Mouse (Mus musculus): Measurements from ENCODE around the gene Ddo.

The Ddo gene

DNA sequence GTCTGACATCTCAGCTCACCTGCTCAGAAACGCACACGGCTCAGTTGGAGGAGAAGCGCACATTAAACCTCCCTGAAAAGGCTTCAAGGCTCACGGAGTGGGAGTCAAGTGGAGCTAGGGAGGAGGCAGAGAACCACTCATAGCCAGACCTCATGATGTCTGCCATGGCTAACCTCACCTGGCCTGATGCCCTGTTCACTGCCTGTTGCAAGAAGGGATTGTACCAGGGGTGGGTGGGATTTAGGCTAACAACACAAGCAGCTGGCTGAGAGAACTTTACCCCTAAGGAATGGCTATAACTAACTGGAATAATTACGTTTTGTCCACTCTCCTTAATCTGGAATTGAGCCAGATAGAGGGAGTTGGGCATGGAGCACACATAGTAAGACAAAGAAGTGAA lies 646 bp downstream of the Ddo start:
- Histone ChIP-seq H3K36me3 (ENCODE audit: insufficient read depth, low read length) (no peaks in the 10 kb centered on the region), H3K4me3 (replicated peaks; ENCODE audit: low read length) (no peak overlapping the region), H3K4me1 (replicated peaks; ENCODE audit: low read depth, low read length) (no peaks in the 10 kb centered on the region; the same call in 1 of the 2 replicates), H3K27me3 (ENCODE audit: insufficient read depth, low read length) (no peaks in the 10 kb centered on the region), H3K9me3 (ENCODE audit: low read length) (peaks cover 9% of the 10 kb centered on the region; the same call in 1 of the 2 replicates)
- TF ChIP-seq POU5F1 (IDR thresholded peaks at IDR 0.05; ENCODE audit: borderline replicate concordance, low read length) (no peak), CTCF (conservative IDR thresholded peaks at IDR 0.05; ENCODE audit: low read length) (no peak), NANOG (IDR thresholded peaks at IDR 0.05; ENCODE audit: borderline replicate concordance, low read length) (no peak)

DNA sequence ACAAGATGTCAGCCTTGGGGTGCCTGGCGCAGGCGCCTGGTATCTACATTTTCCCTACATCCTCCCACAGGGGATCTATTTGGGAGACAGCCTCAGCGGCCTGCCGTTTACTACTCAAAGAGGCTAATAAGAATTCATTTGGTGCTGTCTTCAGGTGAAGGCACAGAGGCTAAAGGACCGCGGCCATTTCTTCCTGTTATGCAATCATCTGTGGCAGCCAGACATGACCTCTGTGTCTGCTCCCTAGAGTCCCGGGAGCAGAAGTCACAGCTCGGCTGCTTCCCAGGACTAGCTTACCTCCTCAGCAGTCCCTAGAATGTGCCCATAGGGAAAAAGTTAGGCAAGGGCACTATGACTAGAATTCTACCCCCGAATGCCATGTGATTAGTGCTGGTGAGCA lies 1.1 kb downstream of the Ddo start:
- Histone ChIP-seq H3K4me1 (replicated peaks; ENCODE audit: low read depth, low read length) (no peaks in the 10 kb centered on the region; the same call in 1 of the 2 replicates), H3K4me3 (replicated peaks; ENCODE audit: low read length) (no peak overlapping the region), H3K9me3 (ENCODE audit: low read length) (peaks cover 9% of the 10 kb centered on the region; the same call in 1 of the 2 replicates), H3K36me3 (ENCODE audit: insufficient read depth, low read length) (no peaks in the 10 kb centered on the region), H3K27me3 (ENCODE audit: insufficient read depth, low read length) (no peaks in the 10 kb centered on the region)
- no peak for TF ChIP-seq POU5F1 (IDR thresholded peaks at IDR 0.05; ENCODE audit: borderline replicate concordance, low read length)
- TF ChIP-seq NANOG (IDR thresholded peaks at IDR 0.05; ENCODE audit: borderline replicate concordance, low read length), result no peak
- no peak for TF ChIP-seq CTCF (conservative IDR thresholded peaks at IDR 0.05; ENCODE audit: low read length)

DNA sequence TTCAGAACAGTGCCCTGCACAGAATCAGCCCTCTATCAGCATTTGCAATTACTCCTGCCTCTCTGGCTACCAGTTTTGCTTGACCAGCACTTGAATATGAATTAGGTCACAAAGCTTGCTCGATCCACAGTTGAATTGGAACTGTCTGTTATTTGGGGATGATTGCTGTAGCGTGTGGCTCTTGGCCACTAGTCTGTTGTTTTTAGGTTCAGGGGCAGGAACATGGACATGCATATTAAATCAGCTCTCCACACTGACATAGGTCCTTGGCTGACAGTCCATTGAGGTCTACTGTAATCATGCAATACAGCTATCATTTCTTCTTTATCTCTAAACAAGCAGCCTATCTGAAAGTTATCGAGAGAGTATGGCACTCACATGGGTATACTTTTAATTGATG lies 2.3 kb downstream of the Ddo start:
- H3K4me3 ChIP-seq (replicated peaks; ENCODE audit: low read length), result no peak overlapping the region
- TF ChIP-seq POU5F1 (IDR thresholded peaks at IDR 0.05; ENCODE audit: borderline replicate concordance, low read length), result no peak
- TF ChIP-seq NANOG (IDR thresholded peaks at IDR 0.05; ENCODE audit: borderline replicate concordance, low read length), result no peak
- TF ChIP-seq CTCF (conservative IDR thresholded peaks at IDR 0.05; ENCODE audit: low read length), result no peak
- peaks cover 9% of the 10 kb centered on the region; the same call in 1 of the 2 replicates for H3K9me3 ChIP-seq (ENCODE audit: low read length)
- H3K4me1 ChIP-seq (replicated peaks; ENCODE audit: low read depth, low read length), result no peaks in the 10 kb centered on the region; the same call in 1 of the 2 replicates
- no peaks in the 10 kb centered on the region for H3K27me3 ChIP-seq (ENCODE audit: insufficient read depth, low read length)
- H3K36me3 ChIP-seq (ENCODE audit: insufficient read depth, low read length), result no peaks in the 10 kb centered on the region

DNA sequence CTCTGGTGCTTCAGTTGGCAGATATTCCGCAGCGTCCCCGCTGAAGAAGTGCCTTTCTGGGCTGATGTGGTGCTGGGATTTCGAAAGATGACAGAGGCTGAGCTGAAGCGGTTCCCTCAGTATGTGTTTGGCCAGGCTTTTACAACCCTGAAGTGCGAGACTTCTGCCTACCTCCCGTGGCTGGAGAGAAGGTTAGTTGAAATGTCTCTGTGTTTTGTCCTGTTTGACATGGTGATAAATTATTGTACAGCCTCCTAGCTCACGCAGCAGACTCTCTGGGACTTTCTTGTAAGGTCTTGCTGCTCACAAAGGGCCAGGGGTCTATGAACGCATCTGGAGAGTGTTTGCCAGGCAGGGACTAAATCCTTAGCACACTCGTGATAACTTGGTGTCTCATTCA lies 7.5 kb downstream of the Ddo start:
- TF ChIP-seq NANOG (IDR thresholded peaks at IDR 0.05; ENCODE audit: borderline replicate concordance, low read length) (no peak), POU5F1 (IDR thresholded peaks at IDR 0.05; ENCODE audit: borderline replicate concordance, low read length) (no peak), CTCF (conservative IDR thresholded peaks at IDR 0.05; ENCODE audit: low read length) (no peak)
- no peaks in the 10 kb centered on the region for H3K36me3 ChIP-seq (ENCODE audit: insufficient read depth, low read length)

DNA sequence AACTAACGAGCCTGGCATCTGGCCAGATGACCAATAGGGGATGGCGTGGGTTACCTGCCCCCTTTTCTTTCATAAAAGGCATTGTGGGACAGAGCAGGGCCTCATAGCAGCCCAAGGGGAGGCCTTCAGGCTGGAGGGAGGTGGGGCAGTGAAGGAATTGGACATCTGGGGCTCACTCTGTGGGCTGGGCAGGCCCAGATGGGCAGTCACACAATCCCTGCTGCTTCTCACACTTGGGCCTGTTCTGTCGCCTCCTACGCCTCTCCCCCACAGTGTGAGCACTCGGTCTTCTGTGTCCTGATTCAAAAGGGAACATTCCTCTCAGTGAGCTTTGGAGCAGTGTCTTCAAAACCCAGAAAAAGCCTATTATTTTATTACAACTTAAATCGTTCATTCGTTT lies 8.5 kb downstream of the Ddo start:
- Histone ChIP-seq H3K36me3 (ENCODE audit: insufficient read depth, low read length) (no peaks in the 10 kb centered on the region), H3K27me3 (ENCODE audit: insufficient read depth, low read length) (peaks cover 10% of the 10 kb centered on the region)

More for the DNA sequence above, 7.5 kb downstream of the Ddo start:
- no peak overlapping the region for H3K4me3 ChIP-seq (replicated peaks; ENCODE audit: low read length)
- peaks cover 36% of the 10 kb centered on the region for H3K4me1 ChIP-seq (replicated peaks; ENCODE audit: low read depth, low read length)
- peaks cover 8% of the 10 kb centered on the region for H3K27me3 ChIP-seq (ENCODE audit: insufficient read depth, low read length)
- H3K9me3 ChIP-seq (ENCODE audit: low read length), result no peaks in the 10 kb centered on the region

DNA sequence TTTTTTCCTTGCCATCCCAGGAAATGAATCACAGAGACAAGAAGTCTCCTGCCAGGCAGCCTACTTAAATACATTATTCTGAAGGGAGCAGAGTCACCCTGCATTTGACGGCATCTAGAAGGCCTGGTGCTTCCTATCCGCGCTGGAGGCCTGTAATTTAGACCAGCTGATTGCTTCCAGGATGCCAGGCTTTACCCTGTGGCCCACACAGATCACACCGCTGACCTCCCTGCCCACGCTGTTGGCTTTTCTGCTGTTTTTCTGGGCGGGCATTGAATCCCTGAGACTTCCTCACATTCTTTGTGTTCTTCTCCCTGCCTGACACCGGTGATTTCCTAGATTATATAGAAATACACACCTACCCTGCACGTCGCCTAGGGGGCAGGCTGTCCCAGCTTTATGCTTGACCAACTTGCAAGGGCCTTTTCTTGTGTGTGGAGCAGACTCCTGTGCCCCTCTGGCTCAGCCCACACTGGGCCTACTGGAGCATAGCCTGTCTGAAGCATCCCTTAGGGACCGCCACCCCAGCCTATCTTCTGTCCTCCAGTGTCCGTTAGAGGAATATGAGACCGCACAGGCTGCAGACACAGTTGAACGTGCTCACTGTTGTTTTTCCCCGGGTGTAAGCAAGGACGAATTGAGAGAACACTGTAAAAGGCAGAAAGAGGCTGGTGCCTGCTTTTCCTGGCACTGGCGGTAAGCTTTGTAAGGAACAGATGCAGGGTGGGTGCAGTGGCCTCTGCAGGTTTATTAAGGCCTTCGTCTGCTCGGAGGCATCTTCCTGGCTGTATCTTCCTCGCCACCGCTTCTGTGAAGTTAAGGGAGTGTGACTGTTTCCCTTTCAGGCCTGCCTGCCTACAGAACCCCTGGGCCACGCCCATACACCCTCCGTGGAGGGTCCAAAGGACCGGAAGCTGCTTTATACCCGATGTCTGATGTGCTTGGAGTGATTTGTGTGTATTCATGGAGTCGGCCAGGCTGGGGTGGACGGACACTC lies 9.3 kb downstream of the Ddo start:
- TF ChIP-seq NANOG (IDR thresholded peaks at IDR 0.05; ENCODE audit: borderline replicate concordance, low read length) (no peak), POU5F1 (IDR thresholded peaks at IDR 0.05; ENCODE audit: borderline replicate concordance, low read length) (no peak), CTCF (conservative IDR thresholded peaks at IDR 0.05; ENCODE audit: low read length) (no peak)
- peaks cover 10% of the 10 kb centered on the region for H3K27me3 ChIP-seq (ENCODE audit: insufficient read depth, low read length)
- H3K4me3 ChIP-seq (replicated peaks; ENCODE audit: low read length), result peak overlapping the region; percentile 57
- peaks cover 36% of the 10 kb centered on the region for H3K4me1 ChIP-seq (replicated peaks; ENCODE audit: low read depth, low read length)
- peaks cover 3% of the 10 kb centered on the region; the same call in 1 of the 2 replicates for H3K9me3 ChIP-seq (ENCODE audit: low read length)
- H3K36me3 ChIP-seq (ENCODE audit: insufficient read depth, low read length), result no peaks in the 10 kb centered on the region

More for the DNA sequence above, 8.5 kb downstream of the Ddo start:
- H3K9me3 ChIP-seq (ENCODE audit: low read length), result peaks cover 3% of the 10 kb centered on the region; the same call in 1 of the 2 replicates
- TF ChIP-seq POU5F1 (IDR thresholded peaks at IDR 0.05; ENCODE audit: borderline replicate concordance, low read length), result no peak
- no peak overlapping the region for H3K4me3 ChIP-seq (replicated peaks; ENCODE audit: low read length)
- H3K4me1 ChIP-seq (replicated peaks; ENCODE audit: low read depth, low read length), result peaks cover 36% of the 10 kb centered on the region

DNA sequence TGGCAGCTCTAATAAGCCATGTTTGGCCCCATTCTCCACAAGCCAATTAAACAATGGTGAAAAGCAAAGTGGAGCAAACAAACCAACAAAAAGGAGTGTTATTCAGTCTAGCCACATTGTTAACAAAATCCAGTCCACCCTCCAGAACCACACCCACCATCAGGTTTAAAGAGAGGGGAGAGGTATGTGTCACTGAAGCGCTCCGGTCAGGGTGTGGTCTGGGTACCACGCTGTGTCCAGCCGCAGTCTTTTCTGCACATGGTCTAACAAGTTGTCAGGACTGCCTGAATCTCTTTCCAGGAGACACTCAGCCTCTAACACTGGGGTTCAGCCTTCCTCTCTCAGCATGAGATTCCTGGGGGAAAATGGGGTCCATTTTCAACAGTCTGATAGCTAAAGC lies 10.6 kb downstream of the Ddo start:
- Histone ChIP-seq H3K36me3 (ENCODE audit: insufficient read depth, low read length) (no peaks in the 10 kb centered on the region), H3K4me3 (replicated peaks; ENCODE audit: low read length) (0 out of 2 replicates have a peak overlapping the region, but pooled peaks have one; percentile 10), H3K9me3 (ENCODE audit: low read length) (peaks cover 6% of the 10 kb centered on the region), H3K27me3 (ENCODE audit: insufficient read depth, low read length) (peaks cover 10% of the 10 kb centered on the region), H3K4me1 (replicated peaks; ENCODE audit: low read depth, low read length) (peaks cover 36% of the 10 kb centered on the region)
- TF ChIP-seq POU5F1 (IDR thresholded peaks at IDR 0.05; ENCODE audit: borderline replicate concordance, low read length) (no peak), NANOG (IDR thresholded peaks at IDR 0.05; ENCODE audit: borderline replicate concordance, low read length) (no peak), CTCF (conservative IDR thresholded peaks at IDR 0.05; ENCODE audit: low read length) (no peak)

DNA sequence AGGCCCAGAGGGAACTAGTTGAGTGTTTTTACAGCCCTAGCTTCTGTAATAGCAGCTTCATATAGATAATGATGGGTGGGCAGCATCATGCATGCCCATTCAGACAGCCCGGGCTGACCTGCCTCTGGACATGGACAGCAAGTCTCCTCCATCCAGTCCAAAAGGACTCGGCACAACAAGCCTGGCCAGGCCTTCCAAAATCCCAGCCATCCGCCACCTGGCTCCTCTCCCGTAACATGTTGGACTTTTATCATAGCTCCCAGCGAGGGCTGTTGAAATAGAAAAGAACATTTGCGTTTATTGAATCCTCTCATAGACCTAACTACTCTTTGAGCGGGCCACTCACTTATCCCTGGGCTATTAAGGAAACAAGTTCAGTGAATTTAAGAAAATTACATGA lies 12.1 kb downstream of the Ddo start:
- H3K27me3 ChIP-seq (ENCODE audit: insufficient read depth, low read length), result peaks cover 15% of the 10 kb centered on the region
- TF ChIP-seq POU5F1 (IDR thresholded peaks at IDR 0.05; ENCODE audit: borderline replicate concordance, low read length) (no peak), CTCF (conservative IDR thresholded peaks at IDR 0.05; ENCODE audit: low read length) (no peak), NANOG (IDR thresholded peaks at IDR 0.05; ENCODE audit: borderline replicate concordance, low read length) (no peak)
- H3K9me3 ChIP-seq (ENCODE audit: low read length), result peaks cover 15% of the 10 kb centered on the region
- H3K4me3 ChIP-seq (replicated peaks; ENCODE audit: low read length), result no peak overlapping the region
- H3K36me3 ChIP-seq (ENCODE audit: insufficient read depth, low read length), result no peaks in the 10 kb centered on the region
- H3K4me1 ChIP-seq (replicated peaks; ENCODE audit: low read depth, low read length), result peaks cover 36% of the 10 kb centered on the region

Data from E14TG2a.4 (cell line).